Mouse (Mus musculus): Measurements from ENCODE around the gene Fndc3b. TPM values are rescaled to one million over a fixed set of nuclear protein-coding genes. Genes with fewer than 3 reads are reported as not detected.

The Fndc3b gene
- 105 and 107 TPM in 2 replicates for total RNA-seq (2021)
- long read RNA-seq, experiment 1, partial matches to known transcripts, result 0 of 5 reads
- long read RNA-seq, experiment 1, other reads (novel, unspliced or antisense), result 5 of 5 reads
- long read RNA-seq, experiment 2, full-length matches to known transcripts, result 1 of 9 reads
- long read RNA-seq, experiment 2, partial matches to known transcripts, result 0 of 9 reads
- long read RNA-seq, experiment 2, other reads (novel, unspliced or antisense), result 8 of 9 reads

- peak; percentile 96 for DNase-seq
Observed at GRCm38 (mm10) chr3:27710648-27711428, at the start of gene Fndc3b. Fndc3b (minus strand) TSS chr3:27711307.

DNA sequence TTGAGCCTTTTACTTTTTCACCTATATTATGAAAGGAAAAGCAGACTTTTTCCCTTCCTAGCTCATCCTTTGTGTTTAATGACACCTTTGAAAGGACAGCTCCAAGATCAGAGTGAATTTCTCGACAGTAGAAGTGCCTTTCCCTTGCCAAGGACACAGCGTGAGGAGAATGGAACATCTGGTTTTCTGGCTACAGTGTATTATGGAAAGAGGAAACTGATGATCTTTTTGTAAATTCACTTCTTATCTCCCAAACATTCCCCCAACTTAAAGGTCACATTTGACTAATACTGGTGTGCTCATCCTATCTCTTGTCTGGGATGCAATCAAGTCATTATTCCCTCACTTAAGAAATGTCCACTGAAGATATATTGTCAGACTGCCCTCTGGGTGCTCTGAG is 49.2 kb upstream of the Fndc3b start:
- DNase-seq, result no peak

DNA sequence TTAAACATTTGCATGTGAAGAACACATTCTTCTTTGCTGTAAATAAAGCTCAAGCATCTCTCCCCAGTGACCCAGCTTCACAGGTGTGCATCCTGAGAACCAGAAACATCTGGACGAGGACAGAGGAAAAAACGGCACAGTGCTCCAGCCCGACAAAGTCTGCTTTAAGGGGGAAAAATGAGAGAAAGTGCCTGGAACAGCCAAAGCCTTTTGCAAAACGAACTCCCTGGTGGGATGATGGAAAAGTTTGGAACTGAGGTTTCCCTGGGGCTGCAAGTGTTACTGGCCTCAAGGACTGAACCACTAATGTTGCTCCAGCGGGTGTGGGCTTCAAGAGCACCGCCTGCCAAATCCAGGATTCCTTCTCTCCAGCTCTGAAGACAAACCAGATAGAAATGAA is 47.9 kb upstream of the Fndc3b start:
- DNase-seq, result peak; percentile 35

GRCm38 (mm10) chr3:27751657-27752056 is 40.5 kb upstream of the Fndc3b start:
- peak; percentile 36 for DNase-seq

GRCm38 (mm10) chr3:27751156-27751555 is 40.0 kb upstream of the Fndc3b start:
- DNase-seq, result no peak

GRCm38 (mm10) chr3:27745651-27746050 is 34.5 kb upstream of the Fndc3b start:
- no peak for DNase-seq

GRCm38 (mm10) chr3:27744754-27745153 is 33.6 kb upstream of the Fndc3b start:
- DNase-seq, result no peak

- no peak for DNase-seq
Observed at GRCm38 (mm10) chr3:27743271-27744145, 32.4 kb upstream of the Fndc3b start.

GRCm38 (mm10) chr3:27742124-27742523 is 31.0 kb upstream of the Fndc3b start:
- no peak for DNase-seq

DNA sequence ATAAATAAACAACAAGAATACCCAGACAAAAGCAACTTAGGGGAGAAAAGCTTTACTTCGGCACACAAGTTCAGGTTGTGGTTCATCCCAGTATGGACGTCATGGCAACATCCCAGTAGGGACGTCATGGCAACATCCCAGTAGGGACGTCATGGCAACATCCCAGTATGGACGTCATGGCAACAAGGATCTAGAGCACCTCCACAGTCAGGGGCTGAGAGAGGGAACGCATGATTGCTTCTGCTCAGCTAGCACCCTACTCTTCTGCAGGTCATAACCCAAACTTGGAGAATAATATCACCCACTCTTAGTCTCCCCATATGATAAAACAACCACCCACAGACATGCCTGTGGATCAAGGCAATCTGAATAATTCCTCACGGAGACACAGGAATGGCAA is 29.0 kb upstream of the Fndc3b start:
- DNase-seq, result no peak

- no peak for DNase-seq
Observed at GRCm38 (mm10) chr3:27736180-27736579, 25.1 kb upstream of the Fndc3b start.

DNA sequence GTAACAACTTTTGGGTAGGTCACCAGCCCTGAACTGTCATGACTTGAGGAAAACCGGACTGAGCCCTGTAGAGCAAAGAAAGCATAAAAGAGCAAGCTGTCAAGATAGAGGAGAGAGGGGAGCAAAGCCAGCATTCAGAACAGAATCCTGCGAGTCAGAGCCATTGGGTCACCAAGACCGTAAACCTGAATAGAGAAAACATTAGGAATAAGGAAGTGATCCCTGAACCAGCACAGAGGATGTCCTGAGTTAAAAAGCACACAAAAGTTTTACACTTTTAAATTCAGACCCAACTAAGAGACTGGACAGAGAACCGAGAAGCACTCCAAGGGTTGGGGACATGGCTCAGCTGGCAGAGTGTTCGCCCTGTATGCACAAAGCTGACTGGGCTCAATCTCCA is 24.0 kb upstream of the Fndc3b start:
- no peak for DNase-seq

DNA sequence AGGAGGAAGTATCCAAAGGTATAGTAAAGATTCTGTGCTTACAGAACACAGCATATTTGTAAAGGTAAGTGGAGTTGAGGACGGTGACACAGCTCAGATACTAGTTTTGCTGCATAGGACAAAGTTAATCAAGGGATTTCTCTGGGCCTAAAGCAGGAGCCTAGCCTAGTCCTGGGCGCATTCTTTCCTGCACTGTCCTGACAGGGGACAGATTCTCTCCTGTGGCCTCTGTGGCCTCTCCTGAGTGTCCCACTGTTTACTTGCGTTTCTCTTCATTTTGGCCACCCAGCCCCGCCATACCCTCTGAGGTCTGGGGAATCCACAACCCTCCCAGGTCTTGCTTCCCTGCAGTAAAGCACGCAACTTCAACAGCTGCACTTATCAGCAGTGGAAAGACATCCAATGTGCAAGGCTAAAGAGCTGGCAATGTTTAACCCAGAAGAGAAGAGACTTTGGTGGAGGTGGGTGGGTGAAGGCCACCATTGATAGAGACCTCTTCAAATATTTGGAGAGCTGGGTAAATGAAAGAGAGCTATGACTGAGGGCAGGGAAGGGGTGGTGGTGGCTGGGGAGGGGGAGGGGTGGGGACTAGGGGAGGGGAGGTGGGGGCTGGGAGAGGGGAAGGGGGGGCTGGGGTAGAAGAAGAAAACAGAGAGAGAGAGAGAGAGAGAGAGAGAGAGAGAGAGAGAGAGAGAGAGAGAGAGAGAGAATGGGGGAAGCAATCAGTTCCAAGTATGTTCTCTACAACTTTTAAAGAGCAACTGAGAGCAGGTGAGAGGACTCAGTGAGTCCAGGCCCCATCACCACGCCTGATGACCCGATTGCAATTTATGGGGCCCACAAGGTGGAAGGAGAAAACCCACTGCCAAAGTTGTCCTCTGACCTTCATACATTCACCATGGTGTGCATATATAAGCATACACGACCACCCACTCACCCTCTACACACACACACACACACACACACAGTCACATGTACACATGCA is 18.0 kb upstream of the Fndc3b start:
- no peak for DNase-seq

GRCm38 (mm10) chr3:27728176-27728575 is 17.1 kb upstream of the Fndc3b start:
- no peak for DNase-seq

DNA sequence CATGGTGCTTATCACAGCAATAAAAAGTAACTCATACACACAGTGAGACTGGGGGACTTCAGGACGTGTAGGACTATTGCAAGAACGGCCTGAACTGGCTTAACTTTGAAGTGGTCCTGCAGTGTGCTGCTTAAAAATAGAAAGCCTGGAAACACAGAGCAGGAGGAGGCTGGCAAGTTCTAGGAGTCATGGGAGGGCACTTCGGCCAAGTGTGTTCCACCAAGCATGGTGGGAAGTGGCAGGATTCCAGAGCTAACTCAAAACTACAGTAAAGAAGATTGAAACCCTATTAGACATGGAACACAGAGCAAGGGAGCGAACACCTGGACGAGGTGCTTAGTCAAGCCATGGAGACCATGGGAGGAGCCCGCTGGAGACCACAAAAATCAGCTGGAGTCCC is 14.6 kb upstream of the Fndc3b start:
- no peak for DNase-seq

DNA sequence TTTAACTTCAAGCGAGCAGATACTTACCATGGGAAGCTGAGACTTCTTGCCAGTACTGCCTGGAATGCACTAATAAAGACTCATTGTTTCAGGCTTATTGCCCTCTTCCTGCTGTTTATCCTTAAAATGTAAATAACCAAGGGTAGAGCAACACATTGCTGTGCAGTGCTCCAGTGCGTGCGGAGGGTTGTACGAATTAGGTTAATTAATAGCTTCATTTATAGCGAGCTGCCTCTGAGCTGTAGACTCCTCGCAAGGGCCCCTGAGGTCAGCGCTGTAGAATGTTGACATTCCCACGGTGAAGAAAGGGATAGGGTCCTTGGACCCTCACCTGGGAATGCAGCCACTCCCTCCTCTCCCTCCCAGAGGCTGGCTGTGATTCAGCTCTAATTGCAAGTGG is 13.1 kb upstream of the Fndc3b start:
- no peak for DNase-seq

- no peak for DNase-seq
Observed at GRCm38 (mm10) chr3:27718829-27719365, 7.8 kb upstream of the Fndc3b start.

GRCm38 (mm10) chr3:27713971-27714370 is 2.9 kb upstream of the Fndc3b start:
- DNase-seq, result no peak

DNA sequence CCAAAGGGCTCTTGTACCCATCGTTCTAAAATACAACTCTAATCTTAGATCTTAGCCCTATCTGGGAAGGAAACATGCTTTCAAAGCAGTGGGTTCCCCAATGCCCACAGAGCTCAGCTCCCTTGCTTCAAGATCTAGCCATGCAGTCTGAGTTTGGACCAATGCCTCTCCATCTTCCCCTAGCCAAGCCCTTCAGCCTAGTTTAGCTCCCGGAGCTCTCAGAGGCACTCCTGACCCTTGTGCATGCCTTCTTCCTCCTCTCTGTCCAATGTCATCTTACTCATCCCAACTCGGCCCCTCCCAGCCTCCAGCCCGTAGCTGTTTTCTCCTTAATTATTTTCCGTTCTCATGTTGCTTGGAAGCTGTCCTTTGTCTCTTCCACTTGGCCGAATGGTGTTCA is 1.3 kb upstream of the Fndc3b start:
- DNase-seq, result no peak

DNA sequence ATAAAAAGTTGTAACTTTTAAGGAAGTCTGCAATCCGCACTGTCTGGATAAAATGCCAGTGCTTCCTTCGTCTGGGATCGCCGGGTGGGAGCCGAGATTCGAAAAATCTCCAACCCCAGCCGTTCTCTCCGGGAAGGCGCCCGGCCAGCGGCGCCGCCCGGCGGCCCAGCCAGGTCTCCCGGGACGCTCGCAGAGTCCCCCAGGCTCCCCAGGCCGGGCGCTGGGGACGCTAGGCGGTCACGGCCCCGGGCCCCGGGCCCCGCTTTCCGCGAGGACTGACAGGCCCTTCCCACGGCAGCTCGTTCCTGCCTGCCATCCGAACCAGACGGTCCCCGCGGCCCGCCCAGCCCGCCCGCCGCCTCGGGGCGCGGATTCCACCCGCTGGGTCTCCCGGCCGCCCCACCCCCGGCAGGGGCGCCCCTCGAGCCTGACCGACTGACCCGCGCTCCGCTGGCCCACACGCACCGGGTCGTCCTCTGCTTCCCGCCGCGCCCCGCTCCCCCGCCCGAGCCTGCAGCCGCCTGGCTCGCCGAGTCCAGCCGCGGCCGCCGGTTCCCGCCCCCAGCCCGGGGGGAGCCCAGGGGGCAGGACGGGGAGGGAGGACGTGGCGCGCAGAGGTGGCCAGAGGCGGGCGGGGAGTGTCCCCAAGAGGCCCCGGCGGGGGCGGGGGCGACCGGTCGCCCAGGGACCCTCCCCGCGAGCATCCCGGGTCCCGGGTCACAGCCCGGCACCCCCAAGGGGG is 1.0 kb downstream of the Fndc3b start:
- peak; percentile 93 for DNase-seq

Data from adrenal gland, postnatal 14 days (tissue).